Mouse (Mus musculus) gonadal fat pad, adult 2 months (tissue): ENCODE data around the gene Rab34. TPM values are rescaled to one million over a fixed set of nuclear protein-coding genes. Genes with fewer than 3 reads are reported as not detected.
A peak's percentile ranks its signal among the peaks of the same experiment; 100 is the strongest.
"Not testable (repeated sequence)": the region's sequence is repeated elsewhere in the genome, so short reads cannot be mapped to it uniquely, and the experiment has no call there.

ENCODE experiments used
- DNase-seq: peaks from one replicate; pipeline ENCODE4 v3.0.0-alpha.2; 2012; ENCODE audit warnings: low read depth
- polyA plus RNA-seq: library from polyadenylated mRNA; depleted of rRNA; stranded (reverse); fragments of >200 nt; gene quantifications from 2 replicates; pipeline ENCODE4 v1.2.3, GENCODE M21; 2012

The Rab34 gene
- polyA plus RNA-seq, 1 experiment: 114 TPM

- DNase-seq: no peak
Measured at GRCm38 (mm10) chr11:78180081-78180761, 8.0 kb upstream of the Rab34 start.

- DNase-seq: no peak
Measured at GRCm38 (mm10) chr11:78181830-78182357, 6.3 kb upstream of the Rab34 start.

GRCm38 (mm10) chr11:78182450-78182849 lies 5.8 kb upstream of the Rab34 start:
- DNase-seq: no peak

- no peak for DNase-seq
Measured at GRCm38 (mm10) chr11:78182961-78183844, 5.0 kb upstream of the Rab34 start, which contains the start of gene Rpl23a. TSS of gene Rpl23a (minus strand) at chr11:78183584.

- DNase-seq: no peak
Measured at GRCm38 (mm10) chr11:78183884-78184514, 4.2 kb upstream of the Rab34 start.

GRCm38 (mm10) chr11:78184702-78185101 lies 3.5 kb upstream of the Rab34 start:
- not testable (repeated sequence) for DNase-seq

- DNase-seq: no peak
Measured at GRCm38 (mm10) chr11:78189234-78190040, 1.2 kb downstream of the Rab34 start.

GRCm38 (mm10) chr11:78190041-78190440 lies 1.8 kb downstream of the Rab34 start:
- no peak for DNase-seq

GRCm38 (mm10) chr11:78193113-78193512 lies 4.9 kb downstream of the Rab34 start, which contains the start of gene Proca1:
TSS of gene Proca1 (plus strand) at chr11:78193392.
- no peak for DNase-seq

GRCm38 (mm10) chr11:78194411-78195100 lies 6.3 kb downstream of the Rab34 start:
- no peak for DNase-seq

- DNase-seq: no peak
Measured at GRCm38 (mm10) chr11:78195101-78195863, 7.1 kb downstream of the Rab34 start.

GRCm38 (mm10) chr11:78202372-78202771 lies 14.1 kb downstream of the Rab34 start:
- DNase-seq: no peak

GRCm38 (mm10) chr11:78204287-78204686 lies 16.1 kb downstream of the Rab34 start:
- no peak for DNase-seq

GRCm38 (mm10) chr11:78205361-78206206 lies 17.4 kb downstream of the Rab34 start:
- no peak for DNase-seq

- no peak for DNase-seq
Measured at GRCm38 (mm10) chr11:78207190-78207589, 19.0 kb downstream of the Rab34 start.

- DNase-seq: no peak
Measured at GRCm38 (mm10) chr11:78209886-78210285, 21.7 kb downstream of the Rab34 start.

- peak; percentile 61 for DNase-seq
Measured at GRCm38 (mm10) chr11:78210615-78211014, 22.4 kb downstream of the Rab34 start.

- DNase-seq: no peak
Measured at GRCm38 (mm10) chr11:78211513-78211912, 23.3 kb downstream of the Rab34 start.
